Mouse (Mus musculus) spleen, adult 12 weeks (tissue): ENCODE results near the gene Nsd1.
"Not testable (repeated sequence)": the region's sequence is repeated elsewhere in the genome, so short reads cannot be mapped to it uniquely, and the experiment has no call there.

Experiments used
- DNase-seq: peaks from one replicate; pipeline ENCODE4 v3.0.0; 2022; ENCODE audit warnings: low spot score

Gene Nsd1

DNA sequence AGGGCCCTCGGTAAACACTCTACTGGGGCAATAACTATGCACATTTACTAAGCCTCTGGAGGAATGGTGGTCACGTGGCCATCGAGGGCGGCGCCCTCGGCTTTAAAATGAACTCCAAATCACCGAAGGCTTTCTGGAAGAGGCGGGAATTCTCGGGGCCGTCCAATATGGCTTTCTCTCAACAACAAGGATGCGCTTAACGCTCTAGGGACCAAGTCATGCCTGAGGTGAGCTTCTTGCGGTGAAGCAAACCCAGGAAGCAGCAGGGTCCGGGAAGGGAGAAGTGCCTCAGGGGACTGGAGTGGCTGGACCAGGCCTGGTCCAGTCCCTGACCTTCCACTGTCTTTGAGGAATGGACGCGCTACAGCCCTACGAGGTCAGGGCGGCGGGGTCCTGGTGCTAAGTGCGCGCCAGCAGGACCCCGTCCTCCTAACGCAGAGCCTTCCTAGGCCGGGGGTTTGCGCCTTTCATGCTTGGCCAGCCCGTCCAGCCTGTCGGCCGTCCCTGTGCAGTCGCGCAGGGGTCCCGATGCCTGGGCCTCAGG, at the start of gene Nsd1:
Gene Nsd1, plus strand, starts transcription at position 134 of the 544 bp plus-strand sequence.
- no peak for DNase-seq

DNA sequence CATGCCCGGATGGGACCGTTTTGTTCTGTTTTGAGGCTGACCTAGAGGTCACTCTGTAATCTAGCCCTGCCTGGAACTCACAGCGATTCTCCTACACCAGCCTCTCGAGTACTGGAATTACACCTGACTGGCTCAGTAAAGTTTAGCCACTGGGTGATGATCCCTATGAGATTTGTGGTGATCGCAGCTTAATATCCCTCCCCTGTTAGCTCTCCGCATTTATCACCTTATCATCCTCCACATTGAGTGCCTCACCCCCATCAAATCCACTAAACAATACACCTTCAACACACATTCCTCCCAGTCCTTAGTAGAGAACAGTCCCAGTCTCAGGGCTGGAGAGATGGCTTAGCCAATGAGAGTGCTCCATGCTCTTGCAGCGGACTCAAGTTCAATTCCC, 47.2 kb upstream of the Nsd1 start:
- DNase-seq: no peak

DNA sequence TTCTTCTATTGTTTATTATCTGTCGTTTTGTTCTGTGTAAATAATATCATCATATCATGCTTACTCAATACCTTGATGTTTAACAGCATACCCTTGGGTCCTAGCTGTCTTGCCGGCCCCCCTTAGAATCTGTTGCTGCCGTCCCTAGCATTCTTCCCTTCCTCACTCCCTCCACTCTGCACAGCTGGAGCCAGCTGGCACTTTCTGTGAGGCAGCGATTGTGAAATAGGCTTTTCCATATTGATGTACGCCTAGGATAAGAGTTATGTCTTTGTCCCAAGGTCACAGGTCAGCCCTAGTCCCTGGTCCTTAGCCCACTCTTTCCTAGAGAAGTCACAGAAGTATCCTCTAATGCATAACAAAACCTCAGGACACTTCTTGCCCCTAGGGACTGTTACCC, 46.0 kb upstream of the Nsd1 start:
- no peak for DNase-seq

DNA sequence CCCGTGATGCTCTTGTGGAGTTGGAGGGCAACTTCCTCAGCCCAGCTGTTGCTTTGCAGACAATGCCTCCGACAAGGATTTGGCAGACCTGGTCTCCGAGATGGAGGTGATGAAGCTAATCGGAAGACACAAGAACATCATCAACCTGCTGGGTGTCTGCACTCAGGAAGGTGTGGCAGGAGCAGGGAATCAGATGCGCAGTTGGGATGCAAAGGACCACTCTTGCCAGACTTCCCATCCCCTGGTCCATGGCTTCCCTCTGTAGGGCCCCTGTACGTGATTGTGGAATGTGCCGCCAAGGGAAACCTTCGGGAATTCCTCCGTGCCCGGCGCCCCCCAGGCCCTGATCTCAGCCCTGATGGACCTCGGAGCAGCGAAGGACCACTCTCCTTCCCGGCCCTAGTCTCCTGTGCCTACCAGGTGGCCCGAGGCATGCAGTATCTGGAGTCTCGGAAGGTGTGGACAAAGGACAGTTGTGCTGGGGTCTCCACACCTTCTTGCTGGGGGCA, 43.7 kb upstream of the Nsd1 start:
- DNase-seq: no peak

DNA sequence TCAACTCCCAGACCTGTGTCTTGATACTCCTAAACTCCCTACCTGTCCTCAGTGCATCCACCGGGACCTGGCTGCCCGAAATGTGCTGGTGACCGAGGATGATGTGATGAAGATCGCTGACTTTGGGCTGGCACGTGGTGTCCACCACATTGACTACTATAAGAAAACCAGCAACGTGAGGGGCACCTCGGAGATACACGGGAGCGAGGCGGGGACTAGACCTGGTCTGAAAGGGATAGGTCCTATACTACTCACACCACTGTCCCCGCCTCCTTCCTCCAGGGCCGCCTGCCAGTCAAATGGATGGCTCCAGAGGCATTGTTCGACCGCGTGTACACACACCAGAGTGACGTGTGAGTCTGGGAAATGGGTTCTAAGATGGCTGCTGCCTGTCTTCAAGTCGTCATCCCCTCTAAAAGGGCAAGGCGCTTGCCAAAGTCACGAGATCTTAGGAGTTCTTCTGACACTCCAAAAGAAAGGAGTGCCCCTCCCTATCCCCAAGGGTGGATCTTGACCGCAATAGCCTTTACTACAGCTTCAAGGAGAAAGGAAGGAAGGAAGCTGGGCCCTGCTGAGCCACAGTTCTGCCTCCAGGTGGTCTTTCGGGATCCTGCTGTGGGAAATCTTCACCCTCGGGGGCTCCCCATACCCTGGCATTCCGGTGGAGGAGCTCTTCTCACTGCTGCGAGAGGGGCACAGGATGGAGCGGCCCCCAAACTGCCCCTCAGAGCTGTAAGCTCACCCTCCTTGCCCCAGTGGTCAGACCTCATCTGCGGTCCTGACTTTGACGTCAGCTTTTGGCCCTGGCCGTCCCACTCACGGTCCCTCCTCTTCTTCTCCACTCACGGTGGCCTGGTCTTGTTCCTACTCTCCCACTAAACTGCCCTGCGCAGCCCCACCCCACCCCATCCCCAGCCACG, 42.5 kb upstream of the Nsd1 start:
- DNase-seq: no peak

DNA sequence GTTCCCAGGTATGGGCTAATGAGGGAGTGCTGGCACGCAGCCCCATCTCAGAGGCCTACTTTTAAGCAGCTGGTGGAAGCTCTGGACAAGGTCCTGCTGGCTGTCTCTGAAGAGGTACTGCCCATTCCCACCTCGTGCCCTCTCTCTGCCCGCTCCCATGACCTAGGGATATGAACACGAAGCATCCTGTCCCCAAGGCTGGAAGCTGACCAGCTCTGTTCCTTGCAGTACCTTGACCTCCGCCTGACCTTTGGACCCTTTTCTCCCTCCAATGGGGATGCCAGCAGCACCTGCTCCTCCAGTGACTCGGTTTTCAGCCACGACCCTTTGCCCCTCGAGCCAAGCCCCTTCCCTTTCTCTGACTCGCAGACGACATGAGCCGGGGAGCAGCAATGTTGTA, 41.8 kb upstream of the Nsd1 start:
- DNase-seq: no peak

DNA sequence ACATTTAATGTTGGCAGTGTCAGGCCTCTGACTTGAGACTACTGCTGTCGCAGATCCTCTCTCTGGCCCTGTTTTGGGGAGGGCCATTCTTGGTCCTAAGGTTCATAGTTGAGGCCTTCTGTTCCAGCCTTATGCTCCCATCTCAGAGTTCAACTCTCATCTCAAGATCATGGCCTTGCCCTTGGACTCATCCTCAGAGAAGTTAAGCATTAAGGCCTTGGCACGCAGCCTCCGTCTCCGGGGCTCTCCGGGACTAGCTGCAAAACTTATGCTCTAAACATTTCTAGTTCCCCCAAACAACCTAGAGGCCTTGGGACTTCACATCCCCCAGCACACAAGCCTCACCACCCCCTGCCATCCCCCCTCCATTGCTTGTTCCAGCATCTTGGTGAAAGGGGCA, 41.3 kb upstream of the Nsd1 start:
- DNase-seq: no peak

DNA sequence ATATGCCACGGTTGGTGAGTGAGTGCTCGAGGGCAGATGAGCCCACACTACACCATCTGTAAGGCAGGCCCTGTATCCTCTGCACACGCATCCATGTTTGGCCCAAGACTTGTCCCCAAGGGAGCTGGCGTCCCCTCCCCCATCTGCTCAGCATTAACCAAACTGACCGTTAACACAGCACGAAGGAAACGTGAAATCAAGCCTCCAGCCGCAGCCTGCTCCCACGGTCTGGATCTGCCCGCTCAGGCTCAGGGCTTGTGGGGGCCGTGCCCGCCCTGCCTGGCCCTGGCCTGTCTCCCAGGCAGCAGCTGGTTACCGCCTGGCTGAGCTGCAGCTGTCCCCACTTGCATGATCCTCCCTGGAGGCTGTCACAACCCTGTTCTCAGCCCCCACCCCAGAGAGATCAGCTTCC, 40.6 kb upstream of the Nsd1 start:
- no peak for DNase-seq

DNA sequence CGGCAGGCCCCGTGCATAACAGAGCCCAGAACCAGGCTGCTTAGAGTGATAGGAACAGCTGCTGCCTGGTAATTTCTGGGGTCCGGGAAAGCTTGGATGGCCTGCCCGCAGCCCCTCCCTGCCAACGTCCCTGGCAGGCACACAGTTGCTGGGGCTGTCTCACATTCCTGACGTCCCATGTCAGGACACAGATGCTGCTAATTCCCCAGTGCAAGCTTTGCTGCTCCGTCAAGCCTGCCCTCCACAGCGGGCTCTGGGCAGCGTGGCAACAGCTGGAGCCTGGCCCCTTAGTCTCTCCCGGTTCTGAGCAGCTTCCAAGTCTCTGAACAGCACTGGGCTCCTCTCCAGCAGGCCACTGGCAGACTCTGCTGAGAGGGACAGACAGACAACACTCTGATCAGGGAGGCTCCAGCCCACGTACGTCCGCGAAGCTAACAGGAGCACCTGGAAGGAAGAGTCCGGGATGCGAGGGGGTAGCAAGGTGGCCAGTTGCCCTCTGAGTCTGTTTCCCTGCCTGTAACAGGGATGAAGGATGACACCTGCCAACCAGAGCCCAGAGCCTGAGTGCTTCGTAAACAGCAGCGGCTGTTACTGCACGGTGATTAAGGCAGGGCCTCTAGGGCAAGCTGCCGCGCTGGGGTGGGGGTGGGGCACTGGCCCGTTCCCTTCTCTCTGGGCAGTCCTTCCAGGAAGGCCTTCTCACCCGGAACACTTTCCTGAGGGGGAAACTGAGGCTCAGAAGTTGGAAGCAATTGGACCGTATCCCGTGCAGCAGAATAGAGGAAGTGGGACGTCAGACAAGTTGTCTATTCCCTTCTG, 37.9 kb upstream of the Nsd1 start:
- no peak for DNase-seq

DNA sequence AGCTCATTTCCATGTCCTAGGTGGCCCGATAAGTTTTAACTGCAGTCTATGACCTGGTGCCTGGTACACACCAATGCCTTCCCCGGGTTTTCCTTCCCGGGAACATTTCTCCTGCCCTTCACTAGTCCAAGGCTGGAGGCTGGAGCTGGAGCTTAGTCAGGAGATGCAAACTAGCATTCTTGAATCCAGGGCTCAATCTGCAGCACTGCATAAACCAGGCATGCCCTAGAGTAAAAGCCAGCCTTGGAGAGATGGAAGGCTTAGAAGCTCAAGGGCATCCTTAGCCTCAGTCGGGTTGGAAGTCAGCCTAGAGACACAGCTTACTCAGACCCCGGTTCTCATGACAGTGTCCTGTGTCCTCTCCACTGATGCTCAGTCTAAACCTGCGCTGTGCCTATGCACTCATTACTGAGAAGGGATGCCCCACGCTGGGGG, 37.2 kb upstream of the Nsd1 start:
- no peak for DNase-seq

DNA sequence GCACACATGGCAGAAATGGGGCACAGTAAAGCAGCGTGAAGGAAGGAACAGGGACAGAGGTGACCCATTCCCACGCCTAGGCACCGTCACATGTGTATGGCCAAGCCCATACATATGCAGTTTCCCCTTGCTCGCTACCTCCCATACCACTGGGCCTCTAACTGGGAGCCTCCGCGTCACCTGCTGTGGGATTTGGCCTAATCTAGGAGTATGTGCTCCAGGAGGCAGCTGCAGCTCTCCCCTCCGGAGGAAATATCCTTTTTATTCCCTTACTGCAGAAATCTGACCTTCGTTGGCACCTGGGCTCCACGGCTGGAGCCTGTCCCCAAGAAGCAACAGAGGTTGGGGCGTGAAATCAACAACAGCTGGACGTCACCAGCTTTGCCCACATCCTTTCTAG, 35.2 kb upstream of the Nsd1 start:
- DNase-seq: no peak

DNA sequence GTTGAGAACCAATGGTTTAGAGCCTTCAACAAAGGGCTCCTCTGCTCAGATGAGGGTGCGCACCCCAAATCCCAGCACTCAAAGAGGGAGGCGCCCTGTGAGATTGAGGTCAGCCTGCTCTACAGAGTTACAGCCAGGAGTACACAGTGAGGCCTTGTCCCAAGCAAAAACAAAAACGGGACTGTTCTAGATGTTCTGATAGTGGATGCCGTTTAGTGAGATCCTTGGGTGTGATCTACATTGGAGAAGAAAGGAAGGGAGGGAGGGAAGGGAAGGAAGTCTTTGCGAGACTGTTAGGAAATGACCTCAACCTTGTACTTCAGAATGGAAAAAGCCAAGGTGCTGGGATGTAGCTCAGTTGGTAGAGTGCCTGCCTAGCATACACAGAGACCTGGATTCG, 33.3 kb upstream of the Nsd1 start:
- no peak for DNase-seq

DNA sequence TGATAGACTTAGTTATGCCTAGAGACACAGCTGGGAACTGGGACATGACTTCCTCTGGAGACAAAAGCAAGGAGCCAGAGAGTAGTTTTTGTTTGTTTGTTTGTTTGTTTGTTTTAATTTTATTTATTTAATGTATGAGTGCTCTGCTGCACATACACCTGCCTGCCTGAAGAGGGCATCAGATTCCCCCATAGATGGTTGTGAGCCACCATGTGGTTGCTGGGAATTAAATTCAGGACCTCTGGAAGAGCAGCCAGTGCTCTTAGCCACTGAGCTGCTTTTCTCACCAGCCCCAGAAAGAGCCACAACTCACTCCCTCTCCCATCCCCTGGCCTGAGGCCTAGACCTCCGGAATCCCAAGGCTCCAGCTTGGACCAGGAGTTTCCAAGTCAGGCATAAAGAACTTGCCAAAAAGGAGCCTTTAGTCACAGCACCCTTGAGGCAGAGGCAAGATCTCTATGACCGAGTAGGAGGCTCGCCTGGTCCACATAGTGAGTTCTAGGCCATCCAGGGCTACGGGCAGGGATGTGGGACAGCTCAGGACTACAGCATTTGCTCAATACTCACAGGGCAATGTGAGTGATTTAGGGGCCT, 31.6 kb upstream of the Nsd1 start:
- no peak for DNase-seq

DNA sequence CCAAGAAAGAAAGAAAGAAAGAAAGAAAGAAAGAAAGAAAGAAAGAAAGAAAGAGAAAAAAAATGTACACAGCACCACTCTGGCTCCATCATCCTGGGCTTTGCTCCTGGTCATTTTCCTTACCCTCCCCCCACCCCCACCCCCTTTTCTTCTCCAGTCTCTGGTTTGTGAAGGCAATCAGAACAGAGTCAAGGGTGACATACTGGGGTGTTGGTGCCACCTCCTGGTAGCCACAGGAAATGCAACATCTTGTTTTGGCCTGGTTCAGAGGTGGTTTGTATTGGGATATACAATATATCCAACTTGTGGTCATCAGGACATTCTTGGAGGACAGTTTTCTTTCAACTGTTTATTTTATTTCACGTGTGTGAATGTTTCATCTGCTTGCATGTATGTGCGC, 31.0 kb upstream of the Nsd1 start:
- DNase-seq: peak; percentile 46

DNA sequence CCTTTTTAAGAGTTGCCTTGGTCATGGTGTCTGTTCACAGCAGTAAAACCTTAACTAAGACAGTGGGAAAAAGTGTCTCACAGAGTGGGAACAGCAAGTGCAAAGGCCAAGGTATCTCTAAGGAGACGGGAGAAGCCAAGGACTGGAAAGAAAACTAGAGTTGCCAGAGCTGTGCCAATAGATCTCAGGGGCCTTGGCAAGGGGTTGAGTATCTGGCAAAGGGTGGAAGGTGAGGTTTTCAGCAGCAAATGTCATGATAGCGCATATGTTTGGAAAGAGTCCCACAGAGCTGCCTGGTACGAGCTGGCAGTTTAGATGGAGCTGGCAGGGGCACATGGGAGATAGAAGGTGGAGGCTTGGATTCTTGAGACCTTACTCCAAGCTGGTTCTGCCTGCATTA, 30.0 kb upstream of the Nsd1 start:
- DNase-seq: no peak

DNA sequence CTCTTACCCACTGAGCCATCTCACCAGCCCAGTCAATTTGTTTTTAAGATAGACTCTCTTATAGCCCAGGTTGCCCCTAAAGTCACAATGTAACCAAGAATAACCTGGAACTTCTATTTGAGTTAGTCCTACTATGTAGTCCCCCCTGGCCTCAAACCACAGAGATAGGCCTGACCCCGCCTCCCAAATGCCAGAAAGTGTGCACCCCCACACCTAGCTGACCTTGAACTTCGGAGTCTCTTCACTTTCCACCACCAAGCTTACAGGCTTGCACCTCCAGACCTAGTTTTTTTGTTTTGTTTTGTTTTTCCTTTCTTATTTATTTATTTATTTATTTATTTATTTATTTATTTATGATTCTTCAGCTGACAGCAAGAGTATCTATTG, 27.8 kb upstream of the Nsd1 start:
- no peak for DNase-seq

DNA sequence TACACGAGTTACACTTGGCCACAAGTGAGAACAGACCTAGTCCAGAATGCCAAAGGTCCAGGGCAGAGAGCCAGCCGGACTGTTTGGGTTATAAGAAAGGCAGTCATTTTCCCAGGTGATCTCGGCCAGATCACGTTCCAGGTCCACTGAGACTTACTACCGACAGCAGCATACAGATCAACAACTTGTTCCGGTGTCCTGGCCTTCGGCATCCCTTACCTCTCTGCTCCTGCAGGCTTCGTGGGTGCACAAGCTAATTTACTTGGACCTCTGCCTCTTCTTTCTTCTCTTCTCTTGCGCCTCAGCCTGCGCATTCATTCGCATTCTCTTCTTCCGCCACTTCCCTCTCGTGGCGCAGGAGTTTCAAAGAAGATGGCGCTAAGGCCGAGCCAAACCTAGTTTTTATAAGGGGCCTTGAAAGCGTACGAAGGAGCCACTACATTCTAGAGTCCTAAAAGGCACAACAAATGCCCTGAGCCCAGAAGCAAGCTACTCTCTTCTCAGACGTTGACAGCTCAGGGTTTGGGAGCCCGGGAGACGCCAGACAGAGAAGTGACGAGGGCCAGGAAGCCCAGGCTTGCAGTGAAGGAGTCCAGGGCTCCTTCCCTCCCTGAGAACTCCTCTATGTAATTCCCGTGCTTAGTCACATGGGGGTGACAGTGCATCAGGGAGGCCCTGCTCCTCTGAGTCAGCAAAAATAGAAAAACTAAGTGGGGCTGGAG, 27.2 kb upstream of the Nsd1 start:
- peak; percentile 64 for DNase-seq

DNA sequence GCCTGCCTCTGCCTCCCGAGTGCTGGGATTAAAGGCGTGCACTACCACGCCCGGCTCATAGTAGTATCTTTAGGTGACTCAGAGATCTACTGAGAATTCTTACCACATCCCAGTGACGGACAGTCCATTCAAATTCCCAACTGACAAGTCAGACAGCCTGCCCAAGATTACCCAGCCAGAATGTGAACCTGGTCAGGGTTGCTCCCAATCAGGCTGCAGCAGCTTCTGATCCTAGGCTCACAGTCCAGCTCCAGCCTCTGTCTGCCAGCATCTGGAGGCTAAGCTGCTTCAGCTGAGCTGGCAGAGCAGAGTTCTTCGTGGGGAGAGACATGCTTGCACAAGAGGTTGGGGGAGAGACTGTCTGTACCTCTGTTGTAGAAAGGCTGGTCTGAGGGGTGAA, 26.2 kb upstream of the Nsd1 start:
- no peak for DNase-seq

DNA sequence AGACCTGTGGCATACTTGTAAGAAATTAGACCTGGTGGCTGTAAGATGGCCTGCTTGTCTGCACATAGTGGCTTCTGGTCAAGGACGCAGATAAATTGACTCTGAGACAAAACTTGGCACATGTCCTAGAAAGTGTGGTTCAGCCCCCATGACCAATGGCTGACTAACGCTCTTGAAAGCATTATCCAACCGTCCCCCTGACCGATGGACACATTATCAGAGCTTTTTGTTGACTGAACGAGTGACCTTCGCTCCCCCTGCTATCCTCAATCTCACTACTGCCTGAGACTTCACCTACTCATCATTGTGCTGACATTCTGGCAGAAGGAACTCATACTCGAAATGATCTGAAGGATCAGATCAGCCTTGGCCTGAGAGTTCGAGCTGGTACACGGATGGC, 22.5 kb upstream of the Nsd1 start:
- not testable (repeated sequence) for DNase-seq

DNA sequence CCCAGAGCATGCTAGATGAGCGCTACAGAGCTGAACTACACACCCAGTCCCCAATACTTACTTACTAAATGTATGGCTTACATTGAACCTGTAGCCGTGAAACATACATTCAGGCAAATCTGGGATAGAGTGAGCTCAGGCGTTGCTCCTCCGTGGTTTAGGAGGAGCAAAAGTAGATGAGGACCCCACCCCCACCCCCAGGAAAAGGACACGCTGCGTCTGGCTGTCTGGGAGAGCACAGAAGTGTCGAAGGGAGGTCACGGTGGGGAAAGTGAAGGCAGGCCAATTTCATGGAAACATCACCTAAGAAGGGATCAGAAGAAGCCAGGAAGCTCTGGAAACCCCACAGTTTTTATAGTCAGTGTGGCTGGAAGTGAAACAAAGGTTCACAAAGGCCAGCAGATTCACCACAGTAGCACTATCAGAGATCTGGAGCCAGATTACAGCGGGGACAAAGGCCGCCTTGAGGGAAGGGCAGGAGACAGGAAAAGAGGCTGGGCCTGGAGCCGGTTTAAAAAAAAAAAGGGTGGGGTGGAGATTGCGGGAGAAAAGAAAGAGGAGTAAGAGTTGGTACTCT, 20.0 kb upstream of the Nsd1 start:
- DNase-seq: no peak

DNA sequence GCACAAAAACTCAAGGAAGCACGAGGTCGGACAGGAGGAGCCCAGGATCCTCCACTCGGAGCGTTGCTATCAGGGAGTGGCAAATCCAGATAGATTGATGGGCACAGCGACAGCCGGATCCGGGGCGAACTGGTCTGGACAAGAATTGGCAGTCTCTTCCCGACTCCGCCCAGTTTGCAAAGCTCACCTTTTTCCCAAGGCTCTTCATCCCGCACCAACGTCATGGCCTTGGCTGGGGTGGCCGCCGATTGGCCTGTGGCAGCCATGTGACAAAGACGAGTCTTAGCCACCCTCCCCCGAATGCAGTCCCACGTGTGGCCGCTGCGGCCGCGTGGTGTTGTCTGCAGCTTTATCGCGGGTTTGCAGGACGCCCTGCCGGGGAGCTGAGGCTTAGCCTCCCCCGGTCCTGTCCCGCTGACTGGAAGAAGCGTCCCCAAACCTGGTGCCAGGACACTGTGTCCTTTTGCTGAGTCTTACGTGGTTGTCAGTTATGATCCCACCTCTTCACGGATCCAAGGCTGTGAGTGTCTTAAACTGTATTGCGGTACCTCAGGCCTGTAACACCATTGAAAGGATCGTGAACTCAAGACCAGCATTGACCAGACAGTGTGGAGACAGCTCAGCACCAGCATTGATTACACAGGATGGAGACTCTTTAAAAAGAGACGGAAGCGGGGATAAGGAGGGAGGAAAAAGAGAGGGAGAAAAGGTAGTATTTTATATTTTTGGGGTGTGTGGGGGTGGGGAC, 19.3 kb upstream of the Nsd1 start:
- DNase-seq: peak; percentile 87
